Mouse (Mus musculus): Measurements from ENCODE around the gene Crtac1.

DNA sequence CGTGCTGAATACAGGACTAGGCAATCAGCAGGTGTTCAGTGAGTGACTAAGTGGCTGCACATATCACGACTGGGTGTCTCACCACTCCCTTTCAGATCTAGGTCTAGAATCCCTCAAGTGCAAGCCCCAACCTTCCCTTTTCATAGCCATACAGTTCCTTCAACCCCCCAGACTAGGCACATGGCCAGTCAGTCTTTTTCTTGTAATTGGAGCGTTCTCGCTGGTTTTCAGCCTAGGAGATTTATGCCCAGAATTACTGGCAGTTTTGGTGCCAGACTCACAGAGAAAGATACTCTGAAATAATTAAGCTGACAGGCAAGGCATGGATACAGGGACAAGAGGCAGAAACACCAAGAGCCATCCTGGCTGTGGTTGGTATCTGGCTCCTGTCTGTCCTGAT lies 37.7 kb downstream of the Crtac1 start:
- TF ChIP-seq MAFK (IDR thresholded peaks at IDR 0.05; ENCODE audit: insufficient read depth, low read depth, low read length): no peak
- TF ChIP-seq ZC3H11A (IDR thresholded peaks at IDR 0.05; ENCODE audit: borderline replicate concordance, low read depth, low read length): no peak

All from ES-E14 (cell line).